Mouse (Mus musculus) testis, adult 2 months (tissue): ENCODE data around the gene Dnajc1. TPM values are rescaled to one million over a fixed set of nuclear protein-coding genes. Genes with fewer than 3 reads are reported as not detected.

Source experiments
- H3K27ac ChIP-seq: fragments of 200-500 bp; 2 replicates; pipeline ENCODE4 v1.5.1; 2012; ENCODE audit warnings: low read depth, low read length; ENCODE audit not compliant: control insufficient read depth, insufficient read depth
- H3K27me3 ChIP-seq: fragments of 200-500 bp; 2 replicates; pipeline ENCODE4 v1.6.1; 2012; ENCODE audit warnings: mild to moderate bottlenecking, low read length, moderate library complexity; ENCODE audit not compliant: control insufficient read depth, insufficient read depth
- H3K36me3 ChIP-seq: fragments of 200-500 bp; 2 replicates; pipeline ENCODE4 v1.6.1; 2012; ENCODE audit warnings: mild to moderate bottlenecking, low read length; ENCODE audit not compliant: control insufficient read depth, insufficient read depth
- H3K4me1 ChIP-seq: fragments of 200-500 bp; 2 replicates; pipeline ENCODE4 v1.6.1; 2012; ENCODE audit warnings: low read length; ENCODE audit not compliant: control insufficient read depth, insufficient read depth
- H3K4me3 ChIP-seq: fragments of 200-500 bp; 2 replicates; pipeline ENCODE4 v1.5.1; 2012; ENCODE audit warnings: low read depth, mild to moderate bottlenecking, low read length, moderate library complexity, mixed read lengths; ENCODE audit not compliant: control insufficient read depth
- CTCF ChIP-seq: fragments of 200-500 bp; IDR thresholded peaks from 2 replicates; pipeline ENCODE4 v1.5.1; 2012; ENCODE audit warnings: low read depth, mild to moderate bottlenecking, inconsistent platforms, low read length, moderate library complexity; ENCODE audit not compliant: control insufficient read depth, insufficient read depth, insufficient replicate concordance
- POLR2A ChIP-seq: fragments of 200-500 bp; IDR thresholded peaks from 2 replicates; pipeline ENCODE4 v1.6.1; 2012; ENCODE audit warnings: low read depth, mild to moderate bottlenecking, inconsistent platforms, low read length, moderate library complexity; ENCODE audit not compliant: control insufficient read depth
- polyA plus RNA-seq: library from polyadenylated mRNA; depleted of rRNA; stranded (reverse); fragments of >200 nt; gene quantifications from 2 replicates; pipeline ENCODE4 v1.2.3, GENCODE M21; 2012

Gene Dnajc1
- polyA plus RNA-seq, 1 experiment = 4.7 TPM

GRCm38 (mm10) chr2:18389631-18390030 lies 3.0 kb downstream of the Dnajc1 start:
- Histone ChIP-seq H3K27me3 (no peaks in the 10 kb centered on the region), H3K4me3 (no peak overlapping the region; the same call in 1 of the 2 replicates), H3K27ac (no peak overlapping the region), H3K36me3 (no peaks in the 10 kb centered on the region), H3K4me1 (peaks cover 2% of the 10 kb centered on the region; the same call in 1 of the 2 replicates)
- TF ChIP-seq CTCF (no peak), POLR2A (no peak)

- Histone ChIP-seq H3K36me3 (no peaks in the 10 kb centered on the region), H3K4me3 (no peak overlapping the region), H3K4me1 (no peaks in the 10 kb centered on the region), H3K27ac (no peak overlapping the region), H3K27me3 (no peaks in the 10 kb centered on the region)
- TF ChIP-seq POLR2A (no peak), CTCF (no peak)
Measured at GRCm38 (mm10) chr2:18381662-18382061, 11.0 kb downstream of the Dnajc1 start.

DNA sequence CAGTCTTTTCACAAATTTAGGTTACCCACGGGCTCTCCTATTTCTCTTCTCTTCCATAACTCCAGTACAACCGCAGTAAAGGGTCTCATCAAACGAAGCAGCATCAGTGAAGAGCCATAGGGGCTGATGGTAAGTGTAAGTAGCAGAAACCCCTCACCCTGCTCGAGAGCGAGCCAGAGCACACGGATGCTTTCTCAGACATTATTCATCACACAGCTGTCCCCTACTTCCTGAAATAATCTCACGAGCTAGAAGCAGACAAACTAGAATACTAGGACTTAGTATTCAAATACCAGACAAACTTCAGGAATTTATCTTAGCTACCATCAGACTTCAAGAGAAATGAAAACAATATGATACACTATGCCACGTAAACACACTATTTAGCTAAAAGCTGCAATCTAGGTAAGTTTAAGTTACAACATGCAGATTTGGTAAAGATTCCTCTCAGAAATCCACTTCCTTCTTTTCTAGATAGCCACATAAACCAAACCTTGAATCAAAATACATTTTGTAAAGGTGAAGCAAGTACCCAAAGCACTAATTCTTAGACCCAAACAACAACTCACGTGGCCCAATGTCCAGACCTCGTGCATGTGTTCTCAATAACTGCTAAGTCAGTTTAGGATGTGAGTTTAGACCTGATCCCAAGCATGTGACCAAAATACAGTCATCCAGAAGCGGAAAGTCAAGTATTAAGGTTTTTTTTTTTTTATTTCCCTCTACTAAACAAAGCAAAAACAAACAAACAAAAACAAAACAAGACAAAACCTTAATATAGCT lies 20.0 kb downstream of the Dnajc1 start:
- H3K4me3 ChIP-seq = no peak overlapping the region
- TF ChIP-seq CTCF (no peak), POLR2A (no peak)
- no peaks in the 10 kb centered on the region for H3K27me3 ChIP-seq
- no peaks in the 10 kb centered on the region for H3K36me3 ChIP-seq
- no peaks in the 10 kb centered on the region for H3K4me1 ChIP-seq
- H3K27ac ChIP-seq = no peak overlapping the region

GRCm38 (mm10) chr2:18370794-18371498 lies 21.7 kb downstream of the Dnajc1 start:
- H3K27ac ChIP-seq = no peak overlapping the region
- H3K36me3 ChIP-seq = no peaks in the 10 kb centered on the region
- no peaks in the 10 kb centered on the region for H3K4me1 ChIP-seq
- H3K4me3 ChIP-seq = no peak overlapping the region
- H3K27me3 ChIP-seq = no peaks in the 10 kb centered on the region
- no peak for TF ChIP-seq CTCF
- TF ChIP-seq POLR2A = no peak

GRCm38 (mm10) chr2:18364402-18364801 lies 28.2 kb downstream of the Dnajc1 start:
- Histone ChIP-seq H3K27me3 (no peaks in the 10 kb centered on the region), H3K27ac (no peak overlapping the region), H3K4me3 (no peak overlapping the region), H3K4me1 (no peaks in the 10 kb centered on the region), H3K36me3 (no peaks in the 10 kb centered on the region)
- TF ChIP-seq CTCF (no peak), POLR2A (no peak)

DNA sequence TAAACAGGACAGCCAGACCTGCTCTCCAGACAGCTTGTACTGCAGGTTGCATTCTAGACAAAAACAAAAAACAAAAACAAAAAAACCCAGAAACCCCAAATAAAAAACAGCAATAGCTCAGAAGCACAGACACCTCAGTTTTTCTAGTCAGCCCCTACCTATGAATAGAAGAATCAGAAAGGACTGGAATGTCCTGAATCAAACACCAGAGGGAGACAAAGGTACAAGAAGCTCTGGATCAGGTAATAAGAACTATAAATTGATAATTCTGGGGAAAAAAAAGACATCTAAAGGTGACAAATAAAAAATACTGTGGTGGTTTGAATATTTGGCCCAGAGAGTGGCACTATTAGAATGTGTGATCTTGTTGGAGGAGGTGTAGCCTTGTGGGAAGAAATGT lies 37.3 kb downstream of the Dnajc1 start:
- no peak overlapping the region for H3K4me3 ChIP-seq
- no peaks in the 10 kb centered on the region for H3K36me3 ChIP-seq
- H3K4me1 ChIP-seq = no peaks in the 10 kb centered on the region
- TF ChIP-seq CTCF (no peak), POLR2A (no peak)
- no peaks in the 10 kb centered on the region for H3K27me3 ChIP-seq
- no peak overlapping the region for H3K27ac ChIP-seq

GRCm38 (mm10) chr2:18352620-18353019 lies 40.0 kb downstream of the Dnajc1 start:
- Histone ChIP-seq H3K36me3 (no peaks in the 10 kb centered on the region), H3K4me1 (no peaks in the 10 kb centered on the region), H3K27ac (no peak overlapping the region), H3K4me3 (peak overlapping the region; percentile 19; the same call in 1 of the 2 replicates), H3K27me3 (no peaks in the 10 kb centered on the region)
- TF ChIP-seq CTCF (no peak), POLR2A (no peak)
